Mouse (Mus musculus) telencephalon, adult 2 months (tissue): ENCODE data around the gene Supt20.

ENCODE experiments used
- DNase-seq: peaks from one replicate; pipeline ENCODE4 v3.0.0-alpha.2; 2011; ENCODE audit warnings: low read depth, low spot score

The Supt20 gene

GRCm38 (mm10) chr3:54692202-54693055, at the start of gene Supt20:
Supt20 (plus strand) TSS chr3:54692807.
- DNase-seq = peak; percentile 95

GRCm38 (mm10) chr3:54642851-54643250, 49.8 kb upstream of the Supt20 start:
- DNase-seq = no peak

GRCm38 (mm10) chr3:54647583-54647982, 45.0 kb upstream of the Supt20 start:
- no peak for DNase-seq

GRCm38 (mm10) chr3:54651576-54651975, 41.0 kb upstream of the Supt20 start:
- no peak for DNase-seq

GRCm38 (mm10) chr3:54654169-54654568, 38.4 kb upstream of the Supt20 start:
- DNase-seq = no peak

GRCm38 (mm10) chr3:54657090-54657489, 35.5 kb upstream of the Supt20 start:
- DNase-seq = no peak

- no peak for DNase-seq
Observed at GRCm38 (mm10) chr3:54657888-54658626, 34.5 kb upstream of the Supt20 start.

GRCm38 (mm10) chr3:54659736-54660135, 32.9 kb upstream of the Supt20 start:
- DNase-seq = no peak

GRCm38 (mm10) chr3:54662411-54662810, 30.2 kb upstream of the Supt20 start:
- DNase-seq = no peak

- DNase-seq = no peak
Observed at GRCm38 (mm10) chr3:54668141-54668540, 24.5 kb upstream of the Supt20 start.

- DNase-seq = no peak
Observed at GRCm38 (mm10) chr3:54668722-54669121, 23.9 kb upstream of the Supt20 start.

- no peak for DNase-seq
Observed at GRCm38 (mm10) chr3:54669559-54669958, 23.0 kb upstream of the Supt20 start.

GRCm38 (mm10) chr3:54672111-54672510, 20.5 kb upstream of the Supt20 start:
- DNase-seq = no peak

- DNase-seq = peak; percentile 57
Observed at GRCm38 (mm10) chr3:54672557-54673529, 19.8 kb upstream of the Supt20 start.

GRCm38 (mm10) chr3:54676818-54677217, 15.8 kb upstream of the Supt20 start:
- no peak for DNase-seq

GRCm38 (mm10) chr3:54681310-54682204, 11.1 kb upstream of the Supt20 start:
- no peak for DNase-seq

GRCm38 (mm10) chr3:54685202-54685601, 7.4 kb upstream of the Supt20 start:
- DNase-seq = no peak

GRCm38 (mm10) chr3:54687245-54687644, 5.4 kb upstream of the Supt20 start:
- DNase-seq = no peak

- no peak for DNase-seq
Observed at GRCm38 (mm10) chr3:54689091-54689490, 3.5 kb upstream of the Supt20 start.

- no peak for DNase-seq
Observed at GRCm38 (mm10) chr3:54693056-54693415, 429 bp downstream of the Supt20 start.
